Mouse (Mus musculus) urinary bladder, adult 18-20 months (tissue): ENCODE data around the gene Ifnl3.
"Not testable (repeated sequence)": the region's sequence is repeated elsewhere in the genome, so short reads cannot be mapped to it uniquely, and the experiment has no call there.

Experiments used
- DNase-seq, 2 experiments: peaks; one replicate each; pipeline ENCODE4 v3.0.0; 2022; ENCODE audit warnings: low spot score in 2 of 2, mixed read lengths in 2 of 2

The Ifnl3 gene

GRCm38 (mm10) chr7:28522536-28522935, at the start of gene Ifnl3:
TSS of gene Ifnl3 (plus strand) at chr7:28522836.
- not testable (repeated sequence) for DNase-seq

GRCm38 (mm10) chr7:28476191-28476590, 46.4 kb upstream of the Ifnl3 start:
- no peak for DNase-seq

GRCm38 (mm10) chr7:28477363-28477762, 45.3 kb upstream of the Ifnl3 start:
- no peak for DNase-seq

- DNase-seq = no peak
These were observed 43.8 kb upstream of the Ifnl3 start for GRCm38 (mm10) chr7:28478854-28479253.

- no peak for DNase-seq
These were observed 39.8 kb upstream of the Ifnl3 start for GRCm38 (mm10) chr7:28482854-28483253.

- DNase-seq = no peak
These were observed 38.4 kb upstream of the Ifnl3 start for GRCm38 (mm10) chr7:28484192-28484591.

GRCm38 (mm10) chr7:28488030-28488491, 34.6 kb upstream of the Ifnl3 start:
- DNase-seq = peak in 1 of 2 experiments; percentile 13

- DNase-seq = peak; percentile 36 to 51
These were observed 32.2 kb upstream of the Ifnl3 start for GRCm38 (mm10) chr7:28490410-28490809.

GRCm38 (mm10) chr7:28490903-28491302, 31.7 kb upstream of the Ifnl3 start:
- DNase-seq = no peak

- DNase-seq = no peak
These were observed 30.3 kb upstream of the Ifnl3 start for GRCm38 (mm10) chr7:28492310-28492709.

- no peak for DNase-seq
These were observed 27.2 kb upstream of the Ifnl3 start for GRCm38 (mm10) chr7:28495426-28495825.

GRCm38 (mm10) chr7:28505585-28505984, 17.1 kb upstream of the Ifnl3 start:
- no peak for DNase-seq

GRCm38 (mm10) chr7:28509121-28509520, 13.5 kb upstream of the Ifnl3 start:
- not testable (repeated sequence) for DNase-seq

GRCm38 (mm10) chr7:28510405-28510974, 12.1 kb upstream of the Ifnl3 start, which contains the start of gene Ifnl2:
TSS of gene Ifnl2 (minus strand) at chr7:28510455.
- not testable (repeated sequence) for DNase-seq

GRCm38 (mm10) chr7:28511441-28511840, 11.2 kb upstream of the Ifnl3 start:
- no peak for DNase-seq

- peak; percentile 62 to 79 for DNase-seq
These were observed 5.5 kb downstream of the Ifnl3 start for GRCm38 (mm10) chr7:28527922-28528719.

- no peak for DNase-seq
These were observed 9.4 kb downstream of the Ifnl3 start for GRCm38 (mm10) chr7:28532005-28532404.

- DNase-seq = not testable (repeated sequence)
These were observed 16.2 kb downstream of the Ifnl3 start for GRCm38 (mm10) chr7:28538886-28539285.

- DNase-seq = no peak
These were observed 17.9 kb downstream of the Ifnl3 start, which contains the start of gene Sycn for GRCm38 (mm10) chr7:28540526-28540925. TSS of gene Sycn (plus strand) at chr7:28540885.

GRCm38 (mm10) chr7:28544051-28544601, 21.5 kb downstream of the Ifnl3 start:
- DNase-seq = no peak

- no peak for DNase-seq
These were observed 22.6 kb downstream of the Ifnl3 start for GRCm38 (mm10) chr7:28545048-28545890.

- DNase-seq = no peak
These were observed 23.2 kb downstream of the Ifnl3 start for GRCm38 (mm10) chr7:28545891-28546210.
